Mouse (Mus musculus) midbrain, embryonic 10.5 days (tissue): ENCODE measurements around the gene Ptges. TPM values are rescaled to one million over a fixed set of nuclear protein-coding genes. Genes with fewer than 3 reads are reported as not detected.

Source experiments
- DNase-seq: peaks from one replicate; pipeline ENCODE4 v3.0.0-alpha.2; 2017; ENCODE audit warnings: low spot score
- H3K27ac ChIP-seq: fragments of 300-500 bp; sonication (generic); replicated peaks from 2 replicates; pipeline ENCODE4 v1.5.1; 2016; ENCODE audit warnings: mild to moderate bottlenecking
- H3K27me3 ChIP-seq: fragments of 300-500 bp; sonication (generic); 2 replicates; pipeline ENCODE4 v1.6.1; 2016; ENCODE audit warnings: low read depth, mild to moderate bottlenecking; ENCODE audit not compliant: poor library complexity, severe bottlenecking
- H3K36me3 ChIP-seq: fragments of 300-500 bp; sonication (generic); 2 replicates; pipeline ENCODE4 v1.6.1; 2016; ENCODE audit warnings: mild to moderate bottlenecking, moderate library complexity
- H3K4me1 ChIP-seq: fragments of 300-500 bp; sonication (generic); 2 replicates; pipeline ENCODE4 v1.6.1; 2016
- H3K4me3 ChIP-seq: fragments of 300-500 bp; sonication (generic); 2 replicates; pipeline ENCODE4 v1.5.1; 2016; ENCODE audit warnings: mild to moderate bottlenecking, moderate library complexity
- H3K9me3 ChIP-seq: fragments of 300-500 bp; sonication (generic); replicated peaks from 2 replicates; pipeline ENCODE4 v1.6.1; 2016; ENCODE audit warnings: mild to moderate bottlenecking
- WGBS: fragments of 180-500 bp; shearing (Covaris S2); methylation state at CpG from one replicate; pipeline ENCODE4 v1.1.7; 2016; 5-methylcytosine and 5-hydroxymethylcytosine counted together
- polyA plus RNA-seq: library from polyadenylated mRNA; unstranded; fragments of >200 nt; fragmentation: Nextera tagmentation; extraction: Ambion mirVana; gene quantifications from 2 replicates; pipeline ENCODE4 v1.2.1, GENCODE M21; 2016

Gene Ptges
- 5.8 and 9.7 TPM in 2 replicates for polyA plus RNA-seq

GRCm38 (mm10) chr2:30929483-30930045 lies at the start of gene Ptges:
Ptges (minus strand) TSS chr2:30929863.
- Histone ChIP-seq H3K27me3 (no peaks in the 10 kb centered on the region), H3K4me1 (peaks cover 25% of the 10 kb centered on the region), H3K36me3 (no peaks in the 10 kb centered on the region), H3K27ac (0 out of 2 replicates have a peak within 1 kb of the TSS, but pooled peaks have one; percentile 29), H3K9me3 (no peaks in the 10 kb centered on the region), H3K4me3 (peak within 1 kb of the TSS; percentile 44)
- 4% methylated on average over 23 of the region's 23 CpGs for WGBS
- DNase-seq = peak; percentile 69

GRCm38 (mm10) chr2:30967352-30968327 lies 38.0 kb upstream of the Ptges start, which contains the start of gene Tor1a:
Tor1a (minus strand) TSS chr2:30967933.
- Histone ChIP-seq H3K36me3 (peaks cover 52% of the 10 kb centered on the region), H3K9me3 (no peaks in the 10 kb centered on the region), H3K4me1 (peaks cover 27% of the 10 kb centered on the region), H3K27ac (peak within 1 kb of the TSS; percentile 92), H3K27me3 (no peaks in the 10 kb centered on the region), H3K4me3 (peak within 1 kb of the TSS; percentile 90)
- WGBS = 2% methylated on average over 59 of the region's 59 CpGs
- DNase-seq = peak; percentile 90

GRCm38 (mm10) chr2:30966826-30967225 lies 37.2 kb upstream of the Ptges start:
- H3K27ac ChIP-seq = peak overlapping the region; percentile 92
- 31% methylated on average over 16 of the region's 16 CpGs for WGBS
- H3K36me3 ChIP-seq = peaks cover 55% of the 10 kb centered on the region
- peak overlapping the region; percentile 90 for H3K4me3 ChIP-seq
- H3K27me3 ChIP-seq = no peaks in the 10 kb centered on the region
- H3K4me1 ChIP-seq = peaks cover 27% of the 10 kb centered on the region
- DNase-seq = no peak
- no peaks in the 10 kb centered on the region for H3K9me3 ChIP-seq

- Histone ChIP-seq H3K27me3 (no peaks in the 10 kb centered on the region), H3K4me3 (0 out of 2 replicates have a peak overlapping the region, but pooled peaks have one; percentile 90), H3K9me3 (no peaks in the 10 kb centered on the region), H3K27ac (no peak overlapping the region), H3K4me1 (peaks cover 27% of the 10 kb centered on the region), H3K36me3 (peaks cover 60% of the 10 kb centered on the region)
- DNase-seq = no peak
- WGBS = 93% methylated on average over 8 of the region's 8 CpGs
Measured at GRCm38 (mm10) chr2:30965627-30966026, 36.0 kb upstream of the Ptges start.

- Histone ChIP-seq H3K27ac (no peak overlapping the region), H3K4me3 (no peak overlapping the region), H3K27me3 (no peaks in the 10 kb centered on the region), H3K36me3 (peaks cover 89% of the 10 kb centered on the region), H3K9me3 (no peaks in the 10 kb centered on the region), H3K4me1 (peaks cover 27% of the 10 kb centered on the region)
- WGBS = 94% methylated on average over 11 of the region's 11 CpGs
- DNase-seq = no peak
Measured at GRCm38 (mm10) chr2:30962570-30963254, 33.0 kb upstream of the Ptges start.

GRCm38 (mm10) chr2:30959856-30960255 lies 30.2 kb upstream of the Ptges start:
- no peaks in the 10 kb centered on the region for H3K9me3 ChIP-seq
- peaks cover 11% of the 10 kb centered on the region for H3K4me1 ChIP-seq
- DNase-seq = no peak
- H3K36me3 ChIP-seq = peaks cover 100% of the 10 kb centered on the region
- no peaks in the 10 kb centered on the region for H3K27me3 ChIP-seq
- H3K4me3 ChIP-seq = no peak overlapping the region
- no peak overlapping the region for H3K27ac ChIP-seq
- 67% methylated on average over 5 of the region's 5 CpGs for WGBS

- Histone ChIP-seq H3K27ac (no peak overlapping the region), H3K27me3 (no peaks in the 10 kb centered on the region), H3K36me3 (peaks cover 93% of the 10 kb centered on the region), H3K4me3 (no peak overlapping the region), H3K4me1 (peaks cover 22% of the 10 kb centered on the region), H3K9me3 (no peaks in the 10 kb centered on the region)
- 92% methylated on average over 14 of the region's 14 CpGs for WGBS
- DNase-seq = no peak
Measured at GRCm38 (mm10) chr2:30958726-30959125, 29.1 kb upstream of the Ptges start.

GRCm38 (mm10) chr2:30957511-30957910 lies 27.8 kb upstream of the Ptges start:
- Histone ChIP-seq H3K27ac (no peak overlapping the region), H3K4me1 (peaks cover 30% of the 10 kb centered on the region), H3K27me3 (no peaks in the 10 kb centered on the region), H3K36me3 (peaks cover 81% of the 10 kb centered on the region), H3K4me3 (no peak overlapping the region), H3K9me3 (no peaks in the 10 kb centered on the region)
- WGBS = 85% methylated on average over 4 of the region's 4 CpGs
- DNase-seq = no peak

- Histone ChIP-seq H3K36me3 (peaks cover 54% of the 10 kb centered on the region), H3K4me1 (peaks cover 32% of the 10 kb centered on the region), H3K9me3 (no peaks in the 10 kb centered on the region), H3K27ac (no peak overlapping the region), H3K27me3 (no peaks in the 10 kb centered on the region), H3K4me3 (peak overlapping the region; percentile 99; the same call in 1 of the 2 replicates)
- whole genome bisulfite sequencing = 84% methylated on average over 6 of the region's 6 CpGs
- no peak for DNase-seq
Measured at GRCm38 (mm10) chr2:30954797-30955196, 25.1 kb upstream of the Ptges start.

- no peaks in the 10 kb centered on the region for H3K27me3 ChIP-seq
- H3K36me3 ChIP-seq = peaks cover 35% of the 10 kb centered on the region
- H3K4me3 ChIP-seq = peak within 1 kb of the TSS; percentile 99
- H3K4me1 ChIP-seq = peaks cover 32% of the 10 kb centered on the region
- H3K27ac ChIP-seq = peak within 1 kb of the TSS; percentile 92
- WGBS = under 1% methylated on average over 60 of the region's 60 CpGs
- peak; percentile 91 for DNase-seq
- no peaks in the 10 kb centered on the region for H3K9me3 ChIP-seq
Measured at GRCm38 (mm10) chr2:30952824-30953490, 23.3 kb upstream of the Ptges start, which contains the start of gene Tor1b. Tor1b (plus strand) TSS chr2:30952959.

GRCm38 (mm10) chr2:30952457-30952823 lies 22.8 kb upstream of the Ptges start:
- peak overlapping the region; percentile 92 for H3K27ac ChIP-seq
- peaks cover 32% of the 10 kb centered on the region for H3K4me1 ChIP-seq
- 28% methylated on average over 5 of the region's 5 CpGs for WGBS
- peaks cover 30% of the 10 kb centered on the region for H3K36me3 ChIP-seq
- no peaks in the 10 kb centered on the region for H3K9me3 ChIP-seq
- no peaks in the 10 kb centered on the region for H3K27me3 ChIP-seq
- DNase-seq = no peak
- peak overlapping the region; percentile 99 for H3K4me3 ChIP-seq

- Histone ChIP-seq H3K36me3 (no peaks in the 10 kb centered on the region), H3K4me1 (peaks cover 4% of the 10 kb centered on the region; the same call in 1 of the 2 replicates), H3K27ac (peak overlapping the region; percentile 3; the same call in 1 of the 2 replicates), H3K9me3 (no peaks in the 10 kb centered on the region), H3K27me3 (no peaks in the 10 kb centered on the region), H3K4me3 (peak overlapping the region; percentile 40)
- 30% methylated on average over 16 of the region's 16 CpGs for WGBS
- peak; percentile 64 for DNase-seq
Measured at GRCm38 (mm10) chr2:30942603-30943011, 12.9 kb upstream of the Ptges start.
